Mouse (Mus musculus): ENCODE results near the gene Pde4c.

DNA sequence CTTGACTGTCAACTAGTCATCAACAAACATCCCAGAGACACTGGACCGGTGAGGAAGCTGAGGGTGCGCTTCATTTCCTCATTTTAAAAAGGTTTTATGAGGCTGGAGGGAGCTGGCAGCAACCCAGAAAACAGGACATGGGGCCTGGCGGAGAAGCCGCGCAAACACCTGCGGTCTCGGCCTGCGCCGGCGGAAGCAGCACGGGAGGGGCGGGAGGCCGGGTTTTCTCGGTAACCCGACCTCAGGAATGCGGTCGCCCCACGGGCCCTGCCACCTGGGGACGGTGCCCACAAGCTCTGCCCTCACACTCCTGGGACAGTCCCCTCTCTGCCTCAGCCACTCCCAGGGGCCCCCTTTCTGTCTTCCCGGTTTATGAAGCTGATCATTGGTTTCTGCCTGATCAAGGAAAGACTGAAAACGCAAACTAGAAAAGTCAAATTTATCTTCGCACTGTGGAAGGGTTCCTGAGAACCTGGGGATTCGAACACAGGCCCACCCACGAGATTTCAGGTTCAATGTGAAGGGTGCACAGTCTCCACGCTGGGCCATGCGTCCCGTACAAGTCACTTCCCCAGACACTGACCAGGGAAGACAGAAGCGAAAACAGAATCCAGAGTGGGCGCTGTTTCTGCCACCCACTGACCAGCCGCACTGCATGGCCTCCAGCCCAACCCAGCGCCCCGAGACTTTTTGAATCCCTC, 28.1 kb upstream of the Pde4c start:
- no peak for TF ChIP-seq POLR2A (IDR thresholded peaks at IDR 0.05; ENCODE audit: borderline replicate concordance, extremely low read depth, insufficient read depth, insufficient read length, poor library complexity, severe bottlenecking)
- no peak for TF ChIP-seq CTCF (IDR thresholded peaks at IDR 0.05; ENCODE audit: borderline replicate concordance, extremely low read depth, insufficient read depth, insufficient read length)

All from brain, embryonic 14.5 days (tissue).